Mouse (Mus musculus) C2C12 (cell line): ENCODE measurements at regions not wholly inside any gene's neighbourhood (a gene's known extent, or its start where the extent isn't known, plus 50 kb on each side); places are given as distances from the start of the nearest gene placed in this dataset.

Source experiments
- CTCF ChIP-seq: IDR thresholded peaks from one replicate; pipeline ENCODE4 v1.5.1; 2011; ENCODE audit not compliant: control insufficient read depth, insufficient read depth, insufficient read length
- FOSL1 ChIP-seq: IDR thresholded peaks from one replicate; pipeline ENCODE4 v1.8.0; 2011; ENCODE audit warnings: mild to moderate bottlenecking, low read length; ENCODE audit not compliant: poor library complexity, insufficient read depth, severe bottlenecking
- MYOD1 ChIP-seq: IDR thresholded peaks from one replicate; pipeline ENCODE4 v1.6.1; 2011; ENCODE audit warnings: low read depth; ENCODE audit not compliant: control insufficient read depth, insufficient read length
- USF1 ChIP-seq: IDR thresholded peaks from one replicate; pipeline ENCODE4 v1.6.1; 2011; ENCODE audit warnings: low read depth, mild to moderate bottlenecking, control low read depth, moderate library complexity

DNA sequence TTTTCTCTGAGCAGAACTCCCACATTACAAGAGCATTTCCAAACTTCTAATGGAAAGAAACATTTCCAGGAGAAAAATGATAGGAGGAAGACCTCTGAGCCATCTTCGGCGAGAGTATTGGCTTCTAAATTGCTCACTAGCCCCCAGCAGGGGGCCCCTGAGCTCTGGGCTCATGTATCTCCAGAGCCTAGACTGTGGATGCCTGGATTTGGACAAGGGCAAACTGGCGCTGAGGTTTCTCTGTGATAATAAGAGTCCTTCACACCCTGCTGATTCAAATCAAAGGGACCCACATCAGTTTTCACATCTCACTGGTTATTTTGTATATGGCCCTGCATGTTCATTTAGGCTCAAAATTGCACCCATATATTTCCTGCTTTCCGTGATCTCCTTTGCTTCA, 119.3 kb upstream of the Kif2a start:
- TF ChIP-seq CTCF, result no peak
- TF ChIP-seq MYOD1, result no peak
- TF ChIP-seq FOSL1, result no peak
- no peak for TF ChIP-seq USF1
